Mouse (Mus musculus) heart, adult 2 months (tissue): ENCODE results near the gene Mfrp. TPM values are rescaled to one million over a fixed set of nuclear protein-coding genes. Genes with fewer than 3 reads are reported as not detected.
"Not testable (repeated sequence)": the region's sequence is repeated elsewhere in the genome, so short reads cannot be mapped to it uniquely, and the experiment has no call there.

Experiments used
- DNase-seq, 2 experiments: peaks; one replicate each; pipeline ENCODE4 v3.0.0; 2021
- H3K27ac ChIP-seq: fragments of 200-600 bp; 2 replicates; pipeline ENCODE4 v1.8.1; 2022
- H3K27me3 ChIP-seq: fragments of 200-500 bp; 2 replicates; pipeline ENCODE4 v1.6.1; 2012; ENCODE audit warnings: mild to moderate bottlenecking, low read length, inconsistent platforms, mixed read lengths; ENCODE audit not compliant: control insufficient read depth, insufficient read depth
- H3K36me3 ChIP-seq: fragments of 200-500 bp; 2 replicates; pipeline ENCODE4 v1.6.1; 2012; ENCODE audit warnings: low read length, inconsistent platforms; ENCODE audit not compliant: control insufficient read depth, insufficient read depth
- H3K4me1 ChIP-seq: fragments of 200-500 bp; 2 replicates; pipeline ENCODE4 v1.6.1; 2011; ENCODE audit warnings: low read length; ENCODE audit not compliant: control insufficient read depth, insufficient read depth
- H3K4me3 ChIP-seq: fragments of 200-600 bp; 2 replicates; pipeline ENCODE4 v1.8.1; 2022
- H3K79me2 ChIP-seq: fragments of 200-500 bp; replicated peaks from 2 replicates; pipeline ENCODE4 v1.6.1; 2012; ENCODE audit warnings: mild to moderate bottlenecking, inconsistent platforms, low read length, moderate library complexity, mixed read lengths; ENCODE audit not compliant: control insufficient read depth, insufficient read depth
- H3K9ac ChIP-seq: fragments of 200-500 bp; 2 replicates; pipeline ENCODE4 v1.6.1; 2012; ENCODE audit warnings: low read depth, mild to moderate bottlenecking, control low read depth, inconsistent platforms, low read length, mixed read lengths
- CTCF ChIP-seq: fragments of 200-600 bp; IDR thresholded peaks from 2 replicates; pipeline ENCODE4 v1.8.1; 2022; ENCODE audit warnings: antibody characterized with exemption, mild to moderate bottlenecking, moderate library complexity
- EP300 ChIP-seq: fragments of 200-500 bp; IDR thresholded peaks from 2 replicates; pipeline ENCODE4 v1.6.1; 2011; ENCODE audit warnings: low read depth, low read length, control low read depth; ENCODE audit not compliant: insufficient read depth
- POLR2A ChIP-seq: fragments of 200-500 bp; IDR thresholded peaks from 2 replicates; pipeline ENCODE4 v1.6.1; 2011; ENCODE audit warnings: mild to moderate bottlenecking, low read depth, low read length, control low read depth; ENCODE audit not compliant: insufficient read depth
- WGBS: fragments of 180-500 bp; shearing (Covaris S2); methylation state at CpG from one replicate; pipeline ENCODE4 v1.1.7; 2018; 5-methylcytosine and 5-hydroxymethylcytosine counted together
- intact Hi-C: fragments of 180-260 bp; cut with DNase I; formaldehyde crosslinking; loops from one replicate; pipeline ENCODE4 v1.15.1; 2025
- polyA plus RNA-seq: library from polyadenylated mRNA; depleted of rRNA; stranded (reverse); fragments of >200 nt; gene quantifications from 2 replicates; pipeline ENCODE4 v1.2.3, GENCODE M21; 2012
- total RNA-seq, 2 experiments: library from RNA; stranded (reverse); gene quantifications; 2 replicates each; pipeline ENCODE4 v1.2.3; 2021

Mfrp gene
- total and polyA plus RNA-seq, 3 experiments, result 0.04 to 0.05 TPM; not detected in 1

DNA sequence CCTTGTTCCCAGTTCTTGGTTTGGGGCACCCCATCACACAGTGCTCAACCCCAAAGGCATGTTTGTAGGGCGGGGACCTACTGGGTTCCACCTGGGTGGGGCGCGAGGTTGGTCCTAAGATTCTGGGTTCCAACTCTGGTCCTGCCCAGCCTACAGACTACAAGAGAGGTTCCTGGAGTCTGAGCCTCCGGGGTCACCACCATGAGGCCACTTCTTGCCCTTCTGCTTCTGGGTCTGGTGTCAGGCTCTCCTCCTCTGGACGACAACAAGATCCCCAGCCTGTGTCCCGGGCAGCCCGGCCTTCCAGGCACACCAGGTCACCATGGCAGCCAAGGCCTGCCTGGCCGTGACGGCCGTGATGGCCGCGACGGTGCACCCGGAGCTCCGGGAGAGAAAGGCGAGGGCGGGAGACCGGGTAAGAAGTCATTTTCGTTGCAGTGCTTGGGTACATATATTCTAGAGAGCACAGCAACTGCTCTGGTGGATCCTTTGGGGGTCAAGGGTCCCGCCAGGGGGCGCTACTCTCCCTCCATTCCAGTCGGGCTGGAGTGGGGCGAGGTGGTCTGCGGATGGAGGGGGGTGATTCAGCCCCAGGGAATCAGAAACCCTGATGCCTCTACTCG is 6.1 kb downstream of the Mfrp start:
- Histone ChIP-seq H3K79me2 (no peaks in the 10 kb centered on the region; the same call in 1 of the 2 replicates), H3K4me1 (peaks cover 8% of the 10 kb centered on the region), H3K4me3 (peak overlapping the region; percentile 31), H3K9ac (peak overlapping the region; percentile 58), H3K27ac (peak overlapping the region; percentile 72), H3K27me3 (no peaks in the 10 kb centered on the region), H3K36me3 (peaks cover 3% of the 10 kb centered on the region; the same call in 1 of the 2 replicates)
- peak; percentile 53 to 72 for DNase-seq
- 33% methylated on average over 25 of the region's 25 CpGs for WGBS
- TF ChIP-seq EP300, result no peak
- TF ChIP-seq CTCF, result peak; percentile 69
- intact Hi-C loops, result loop anchor here (2.0 to 5.0 kb wide), 3 partner anchors 23 to 123 kb away; no protein-coding TSS in a partner anchor

GRCm38 (mm10) chr9:44108269-44109055 is 6.9 kb downstream of the Mfrp start:
- intact Hi-C loops, result loop anchor here (2.0 to 5.0 kb wide), 3 partner anchors 24 to 124 kb away; no protein-coding TSS in a partner anchor
- Histone ChIP-seq H3K36me3 (peaks cover 3% of the 10 kb centered on the region; the same call in 1 of the 2 replicates), H3K27ac (no peak overlapping the region; the same call in 1 of the 2 replicates), H3K4me1 (peaks cover 9% of the 10 kb centered on the region), H3K79me2 (no peaks in the 10 kb centered on the region; the same call in 1 of the 2 replicates), H3K9ac (no peak overlapping the region), H3K4me3 (no peak overlapping the region; the same call in 1 of the 2 replicates), H3K27me3 (no peaks in the 10 kb centered on the region)
- WGBS, result 81% methylated on average over 31 of the region's 31 CpGs
- DNase-seq, result peak in 1 of 2 experiments; percentile 25
- TF ChIP-seq CTCF (no peak), EP300 (no peak), POLR2A (no peak)

GRCm38 (mm10) chr9:44109360-44110095 is 8.0 kb downstream of the Mfrp start:
- no peak overlapping the region; the same call in 1 of the 2 replicates for H3K27ac ChIP-seq
- TF ChIP-seq CTCF (peak; percentile 95), POLR2A (no peak)
- 29% methylated on average over 9 of the region's 9 CpGs for WGBS
- no peak overlapping the region for H3K9ac ChIP-seq
- H3K4me3 ChIP-seq, result no peak overlapping the region
- H3K27me3 ChIP-seq, result no peaks in the 10 kb centered on the region
- peaks cover 3% of the 10 kb centered on the region; the same call in 1 of the 2 replicates for H3K36me3 ChIP-seq
- H3K4me1 ChIP-seq, result peaks cover 9% of the 10 kb centered on the region
- peak; percentile 65 to 78 for DNase-seq
- intact Hi-C loops, result loop anchor here (2.0 to 5.0 kb wide), 3 partner anchors 25 to 125 kb away; no protein-coding TSS in a partner anchor
- H3K79me2 ChIP-seq, result no peaks in the 10 kb centered on the region; the same call in 1 of the 2 replicates

DNA sequence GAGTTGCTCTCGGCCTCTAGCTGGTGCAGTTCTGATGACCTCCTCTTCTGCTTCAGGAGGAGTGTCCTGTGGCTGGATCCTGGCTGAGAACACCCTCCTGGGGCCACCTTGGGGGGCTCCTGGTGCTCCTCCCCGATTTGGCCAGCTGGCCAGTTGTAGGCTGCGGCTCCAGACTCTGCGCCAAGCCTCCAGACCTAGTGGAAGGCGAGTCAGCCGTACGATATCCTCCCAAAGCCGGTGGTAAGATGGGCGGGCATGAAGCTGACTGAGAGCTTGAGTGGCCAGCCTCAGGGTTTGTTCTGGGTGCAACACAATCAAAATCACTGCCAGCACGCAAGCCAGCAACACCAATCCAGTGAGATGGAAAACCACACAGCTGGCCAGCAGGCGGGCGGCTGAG is 10.4 kb downstream of the Mfrp start:
- intact Hi-C loops, H3K4me3 ChIP-seq: not testable (repeated sequence)

GRCm38 (mm10) chr9:44113105-44113789 is 11.7 kb downstream of the Mfrp start, which contains the start of the genes Gm49380 and Rnf26:
Gm49380 (minus strand) TSS chr9:44113500.
Rnf26 (minus strand) TSS chr9:44113517.
- peaks cover 9% of the 10 kb centered on the region for H3K4me1 ChIP-seq
- peaks cover 3% of the 10 kb centered on the region; the same call in 1 of the 2 replicates for H3K36me3 ChIP-seq
- TF ChIP-seq EP300, result peak; percentile 52; the same call in 1 of the 2 replicates
- no peak for TF ChIP-seq CTCF
- peak; percentile 65 for TF ChIP-seq POLR2A
- peak within 1 kb of the TSS; percentile 69; the same call in 1 of the 2 replicates for H3K27ac ChIP-seq
- WGBS, result 1% methylated on average over 49 of the region's 51 CpGs
- no peaks in the 10 kb centered on the region; the same call in 1 of the 2 replicates for H3K79me2 ChIP-seq
- H3K27me3 ChIP-seq, result no peaks in the 10 kb centered on the region
- intact Hi-C loops, result no loop called here
- peak within 1 kb of the TSS; percentile 62 for H3K4me3 ChIP-seq
- peak; percentile 94 to 96 for DNase-seq
- H3K9ac ChIP-seq, result peak within 1 kb of the TSS; percentile 92

More for the DNA sequence above, 10.4 kb downstream of the Mfrp start:
- not testable (repeated sequence) for H3K27ac ChIP-seq, H3K9ac ChIP-seq, H3K27me3 ChIP-seq, H3K36me3 ChIP-seq, H3K79me2 ChIP-seq, H3K4me1 ChIP-seq
- WGBS, result 40% methylated on average over 10 of the region's 12 CpGs
- peak in 1 of 2 experiments; percentile 16 for DNase-seq
